Mouse (Mus musculus) urinary bladder, postnatal 4 days (tissue): Measurements from ENCODE around the gene Ctnna3.

Experiments used
- DNase-seq, 2 experiments: peaks; one replicate each; pipeline ENCODE4 v3.0.0; 2021 to 2022; ENCODE audit warnings: low spot score in 2 of 2

The Ctnna3 gene

GRCm38 (mm10) chr10:64076410-64077052 lies 646.6 kb downstream of the Ctnna3 start:
- no peak for DNase-seq

GRCm38 (mm10) chr10:64082345-64082744 lies 652.4 kb downstream of the Ctnna3 start:
- DNase-seq: no peak

- no peak for DNase-seq
Measured at GRCm38 (mm10) chr10:64083813-64084212, 653.9 kb downstream of the Ctnna3 start.

GRCm38 (mm10) chr10:64084465-64084864 lies 654.6 kb downstream of the Ctnna3 start:
- no peak for DNase-seq

GRCm38 (mm10) chr10:64086183-64086566 lies 656.3 kb downstream of the Ctnna3 start:
- DNase-seq: no peak

GRCm38 (mm10) chr10:64086567-64087391 lies 656.9 kb downstream of the Ctnna3 start:
- DNase-seq: no peak

GRCm38 (mm10) chr10:64087521-64087920 lies 657.6 kb downstream of the Ctnna3 start:
- no peak for DNase-seq

GRCm38 (mm10) chr10:64087936-64088773 lies 658.3 kb downstream of the Ctnna3 start:
- DNase-seq: no peak

- no peak for DNase-seq
Measured at GRCm38 (mm10) chr10:64088774-64089460, 659.0 kb downstream of the Ctnna3 start.

- no peak for DNase-seq
Measured at GRCm38 (mm10) chr10:64089680-64090460, 660.0 kb downstream of the Ctnna3 start, which contains the start of gene Lrrtm3. TSS of gene Lrrtm3 (minus strand) at chr10:64090277.

GRCm38 (mm10) chr10:64096532-64096931 lies 666.6 kb downstream of the Ctnna3 start:
- no peak for DNase-seq

- no peak for DNase-seq
Measured at GRCm38 (mm10) chr10:64115246-64115645, 685.3 kb downstream of the Ctnna3 start.

- DNase-seq: no peak
Measured at GRCm38 (mm10) chr10:64118833-64119232, 688.9 kb downstream of the Ctnna3 start.

- DNase-seq: no peak
Measured at GRCm38 (mm10) chr10:64130397-64131150, 700.7 kb downstream of the Ctnna3 start.

GRCm38 (mm10) chr10:64133461-64133860 lies 703.6 kb downstream of the Ctnna3 start:
- DNase-seq: no peak

- no peak for DNase-seq
Measured at GRCm38 (mm10) chr10:64135481-64135880, 705.6 kb downstream of the Ctnna3 start.

- no peak for DNase-seq
Measured at GRCm38 (mm10) chr10:64146511-64146910, 716.6 kb downstream of the Ctnna3 start.

GRCm38 (mm10) chr10:64181696-64182095 lies 751.8 kb downstream of the Ctnna3 start:
- DNase-seq: no peak

GRCm38 (mm10) chr10:64182731-64183130 lies 752.8 kb downstream of the Ctnna3 start:
- no peak for DNase-seq

- DNase-seq: no peak
Measured at GRCm38 (mm10) chr10:64188046-64188445, 758.1 kb downstream of the Ctnna3 start.
